ENCODE assay signal across 7 mouse cellular contexts in the genomic region with DNA sequence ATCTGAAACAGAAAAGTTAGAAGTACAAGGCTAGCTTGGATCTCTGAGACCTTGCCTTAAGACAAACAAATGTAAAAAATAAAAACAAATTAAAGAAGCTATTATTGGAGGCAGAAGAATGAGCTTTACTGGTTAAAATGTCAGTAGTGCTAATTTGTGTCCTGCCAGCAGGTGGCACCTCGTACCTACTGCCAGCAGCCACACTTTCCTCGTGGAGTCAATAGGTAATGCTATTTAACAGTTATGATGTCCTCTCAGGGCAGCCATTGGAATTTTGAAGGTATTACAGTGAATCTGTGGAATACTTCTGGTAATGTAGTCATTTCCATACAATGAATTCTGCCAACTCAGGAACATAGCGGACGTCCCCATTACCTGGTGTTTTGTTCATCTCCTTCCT.
A peak's percentile ranks its signal among the peaks of the same experiment; 100 is the strongest.
DNase-seq lines count a peak whose midpoint lies in the region; ATAC-seq lines count a peak whose summit lies in the region.

No protein-coding gene starts in this region.

- H3K27me3 ChIP-seq in forebrain, embryonic 16.5 days (replicated peaks; ENCODE audit: control insufficient read depth, insufficient read depth, low read length) = no peaks in the 10 kb centered on the region

- ATAC-seq in forebrain, embryonic 16.5 days = peak; percentile 57; the same call in 1 of the 2 replicates

- no peak overlapping the region for H3K9ac ChIP-seq in forebrain, embryonic 16.5 days (replicated peaks; ENCODE audit: low read depth, low read length)

- H3K36me3 ChIP-seq in forebrain, embryonic 16.5 days (ENCODE audit: control insufficient read depth, insufficient read depth) = no peaks in the 10 kb centered on the region

- H3K27ac ChIP-seq in forebrain, embryonic 16.5 days (ENCODE audit: low read length) = no peak overlapping the region

- no peaks in the 10 kb centered on the region for H3K4me1 ChIP-seq in forebrain, embryonic 16.5 days (replicated peaks; ENCODE audit: control insufficient read depth, insufficient read depth, low read length)

- H3K9me3 ChIP-seq in forebrain, embryonic 16.5 days (ENCODE audit: control insufficient read depth, low read length) = no peaks in the 10 kb centered on the region

- WGBS in forebrain, embryonic 16.5 days = 48% methylated on average over 4 of the region's 4 CpGs

- peak; percentile 64 for DNase-seq in 416B (ENCODE audit: low read depth)
- peak; percentile 71 for DNase-seq in CD4-positive, CD25-positive, alpha-beta regulatory T cell, adult 2 months (ENCODE audit: low read depth, low spot score)
- DNase-seq in brain, embryonic 18.5 days (ENCODE audit: low read depth, low spot score) = peak; percentile 18
- DNase-seq in kidney, postnatal 10 days = peak; percentile 80
- DNase-seq in lung, adult 18-20 months = peak; percentile 19 to 33
- peak; percentile 67 to 78 for DNase-seq in right cerebral cortex, postnatal 10 days (ENCODE audit: low spot score in 2 of 2)

- H3K4me3 ChIP-seq in forebrain, embryonic 16.5 days (replicated peaks; ENCODE audit: low read length) = no peak overlapping the region

- no peak overlapping the region for H3K4me2 ChIP-seq in forebrain, embryonic 16.5 days (ENCODE audit: low read length)

Comparison
In these comparisons a context has a peak if more than half of its experiments do, and no peak if none do; other contexts are left out.
1. DNase-seq: peak in every context shown above with its lines; median percentile 80 in kidney, postnatal 10 days; 72 in right cerebral cortex, postnatal 10 days; 71 in CD4-positive, CD25-positive, alpha-beta regulatory T cell, adult 2 months; 64 in 416B; 26 in lung, adult 18-20 months; 18 in brain, embryonic 18.5 days.